Mouse (Mus musculus): Measurements from ENCODE around the gene Adamts20.
"Not testable (repeated sequence)": the region's sequence is repeated elsewhere in the genome, so short reads cannot be mapped to it uniquely, and the experiment has no call there.

Gene Adamts20

DNA sequence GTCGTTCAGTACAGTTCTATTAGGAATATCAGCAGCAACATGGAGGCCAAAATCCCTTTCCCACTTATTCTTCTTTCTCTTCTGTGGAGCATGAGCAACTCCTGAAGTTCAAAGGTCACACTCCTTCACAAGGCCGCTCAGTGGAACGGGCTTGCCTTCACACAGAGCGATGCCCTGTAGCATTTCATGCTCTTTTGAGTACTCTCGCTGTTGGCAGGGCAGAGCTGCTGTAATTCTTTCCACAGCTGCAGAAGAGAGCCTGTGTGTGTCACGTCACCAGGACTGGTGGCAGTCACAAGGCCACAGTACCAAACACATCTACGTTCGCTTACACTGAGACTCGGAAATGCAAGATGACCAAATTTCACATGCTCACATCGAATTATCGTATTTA is 21.2 kb downstream of the Adamts20 start:
- DNase-seq, result no peak

DNA sequence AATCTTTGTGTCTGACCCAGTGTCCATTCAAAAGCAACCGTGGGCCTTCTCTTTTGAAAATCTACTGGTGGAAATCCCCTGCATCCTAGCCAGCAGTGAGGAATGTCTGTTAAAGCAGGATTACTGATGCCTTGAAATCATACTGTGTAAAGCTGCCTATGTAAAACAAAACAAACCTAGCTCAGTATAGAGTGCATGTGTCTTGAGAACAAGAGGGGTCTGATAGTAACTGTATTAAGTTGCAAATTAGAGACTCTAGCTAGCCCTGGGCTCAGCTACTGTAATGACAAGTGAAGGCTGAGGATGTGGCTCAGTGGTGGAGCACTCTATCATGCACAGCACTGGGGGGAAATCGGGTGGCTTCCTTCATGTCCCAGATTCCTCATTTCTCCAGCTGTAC is 22.2 kb downstream of the Adamts20 start:
- DNase-seq, result no peak

DNA sequence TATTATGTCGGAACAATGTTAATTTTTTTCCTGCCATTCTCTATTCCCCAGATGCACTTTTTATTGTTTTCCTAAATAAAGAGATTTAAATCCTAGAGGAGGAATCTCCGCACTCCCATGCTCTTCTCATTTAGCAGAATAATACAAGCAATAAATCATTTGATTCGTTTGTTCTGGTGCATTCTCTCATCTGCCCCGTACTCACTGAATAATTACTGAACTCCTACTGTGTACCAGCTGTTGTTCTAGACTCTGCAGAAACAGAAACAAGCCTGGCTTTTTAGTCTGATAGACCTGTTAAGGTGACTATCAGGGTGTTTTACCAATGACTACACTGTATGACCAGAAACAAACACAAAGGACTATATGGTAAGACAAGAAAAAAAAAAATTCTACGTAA is 29.7 kb downstream of the Adamts20 start:
- DNase-seq, result no peak

DNA sequence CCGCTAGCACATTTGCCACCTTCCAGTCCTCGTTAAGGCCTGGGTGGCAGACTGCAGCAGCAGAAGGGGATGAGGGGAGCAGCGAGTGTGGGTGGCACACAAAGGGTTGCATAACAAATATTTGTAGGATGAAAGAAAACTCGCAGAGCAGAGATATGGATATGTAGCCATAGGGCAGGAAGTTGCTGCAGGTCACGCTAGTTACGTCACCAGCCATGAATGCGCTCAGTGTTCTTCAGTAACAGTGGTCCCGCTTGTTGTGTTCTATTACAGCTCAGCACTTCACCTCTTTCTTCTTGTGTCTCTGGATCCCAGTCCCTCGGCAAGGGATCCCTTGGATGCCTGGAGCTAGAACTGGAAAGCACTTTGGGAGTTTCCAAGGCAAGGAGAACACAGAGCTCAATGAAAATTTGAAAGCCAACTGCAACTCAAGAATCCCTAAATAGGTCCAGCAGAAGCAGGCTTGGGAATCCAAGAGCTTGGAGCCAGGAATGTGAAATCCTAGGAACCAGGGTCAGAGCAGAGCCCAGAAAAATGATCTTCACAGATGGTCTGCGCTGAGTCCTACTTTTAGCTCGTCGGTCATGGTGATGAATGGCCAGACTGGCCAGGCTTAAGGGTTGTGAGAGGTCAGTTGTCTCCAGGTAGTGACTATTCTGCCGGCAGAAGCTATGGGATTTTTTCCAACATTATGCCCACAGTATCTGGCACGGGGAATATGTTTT is 34.4 kb downstream of the Adamts20 start:
- no peak for DNase-seq

DNA sequence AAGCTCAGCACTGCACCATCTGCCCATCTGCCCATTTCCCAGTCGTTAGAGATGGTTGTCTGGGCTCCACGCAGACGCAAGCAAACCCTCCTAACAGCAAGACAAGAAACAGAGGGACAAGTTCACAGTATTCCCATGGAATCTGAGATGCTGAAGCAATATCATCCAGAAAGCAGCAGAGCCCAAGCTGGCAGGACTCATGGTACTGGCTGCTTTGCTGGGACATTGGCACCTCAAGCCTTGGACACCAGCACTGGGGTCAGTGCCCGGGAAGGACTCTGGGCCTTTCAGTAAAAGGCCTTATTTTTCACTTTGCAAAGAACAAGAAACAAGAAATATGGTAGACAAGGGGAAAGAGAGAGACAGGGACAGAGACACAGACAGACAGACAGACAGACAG is 36.5 kb downstream of the Adamts20 start:
- DNase-seq, result no peak

DNA sequence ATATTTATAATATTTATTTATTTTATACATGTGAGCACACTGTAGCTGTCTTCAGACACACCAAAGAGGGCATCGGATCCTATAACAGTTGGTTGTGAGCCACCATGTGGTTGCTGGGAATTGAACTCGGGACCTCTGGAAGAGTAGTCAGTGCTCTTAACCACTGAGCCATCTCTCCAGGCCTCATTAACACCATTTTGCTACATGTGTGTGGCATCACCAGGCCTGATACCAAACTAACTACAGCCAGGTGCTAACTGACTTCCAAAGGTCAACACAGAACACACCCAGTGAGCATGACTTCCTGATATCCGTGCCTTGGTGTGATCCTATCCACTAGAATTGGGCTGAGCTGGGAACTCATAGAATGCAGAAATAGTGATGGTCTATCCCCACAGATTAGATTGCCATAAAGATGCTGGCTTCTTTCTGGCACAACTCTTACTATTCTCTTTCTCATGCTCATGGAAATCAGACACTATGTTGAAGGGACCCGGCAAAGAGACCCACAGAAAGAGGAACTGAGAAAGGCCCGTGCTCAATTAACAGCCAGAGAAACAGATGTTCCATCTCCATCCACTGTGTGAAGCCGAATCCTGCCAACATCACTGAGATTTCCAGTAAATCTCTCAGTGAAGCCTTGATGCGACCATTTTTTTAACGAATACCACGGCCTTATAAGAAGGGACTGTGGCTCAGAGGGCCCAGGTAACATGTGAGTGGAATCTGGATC is 37.6 kb downstream of the Adamts20 start:
- no peak for DNase-seq

DNA sequence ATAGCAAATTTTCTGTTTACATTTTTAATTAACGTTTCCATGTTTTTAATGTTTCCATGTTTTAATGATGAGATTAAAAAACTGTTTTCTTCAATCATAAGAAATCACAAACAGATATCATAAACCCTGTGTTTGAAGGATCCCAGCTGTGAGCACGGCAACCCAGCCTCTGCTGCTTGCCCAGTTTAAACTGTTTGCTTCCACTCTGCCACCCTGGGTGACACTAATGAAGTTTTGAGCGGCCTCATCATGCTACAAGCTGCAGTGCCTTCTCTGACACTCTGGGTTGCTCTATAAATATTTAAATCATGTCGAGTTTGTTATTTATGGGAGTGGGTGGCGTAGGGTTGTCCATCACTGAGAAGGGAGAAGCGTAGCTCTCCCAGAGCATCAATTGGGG is 44.7 kb downstream of the Adamts20 start:
- no peak for DNase-seq

DNA sequence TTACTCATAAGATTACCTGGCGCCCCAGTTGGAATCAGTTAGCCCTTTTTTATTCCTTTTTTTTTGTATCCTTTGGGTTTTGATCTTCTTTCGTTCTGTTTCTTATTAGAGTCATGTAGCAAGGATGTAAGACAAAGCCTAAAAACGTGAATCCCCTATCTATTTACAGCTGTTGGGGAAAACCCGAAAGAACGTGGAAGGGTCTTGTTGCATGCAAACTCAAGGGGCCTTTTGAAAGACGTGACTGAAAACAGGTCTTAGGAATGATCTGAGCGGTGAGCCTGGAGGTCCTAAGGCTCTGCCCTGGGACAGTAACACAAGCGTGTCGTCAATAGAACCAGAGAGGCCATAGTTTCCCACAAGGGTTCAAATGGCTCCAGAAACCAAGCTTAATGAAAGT is 46.1 kb downstream of the Adamts20 start:
- DNase-seq, result no peak

DNA sequence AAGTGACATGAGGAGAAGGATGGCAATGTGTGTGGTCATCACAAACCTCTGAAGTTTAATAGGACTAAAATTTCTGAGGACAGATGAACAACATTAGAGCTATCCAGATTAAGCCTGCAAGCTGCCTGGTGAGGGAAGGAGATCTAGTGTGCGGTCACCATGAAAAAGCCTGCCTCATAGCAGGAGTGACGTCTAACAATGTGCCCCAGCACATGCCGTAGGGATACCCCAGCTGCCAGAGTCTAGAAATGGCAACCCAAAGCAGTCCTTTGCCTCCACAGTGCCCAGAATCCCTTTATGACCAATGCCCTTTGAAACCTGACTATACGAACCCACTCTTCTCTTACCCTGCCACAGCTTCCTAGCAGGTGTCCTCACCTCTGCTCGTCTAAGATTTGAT is 46.8 kb downstream of the Adamts20 start:
- no peak for DNase-seq

DNA sequence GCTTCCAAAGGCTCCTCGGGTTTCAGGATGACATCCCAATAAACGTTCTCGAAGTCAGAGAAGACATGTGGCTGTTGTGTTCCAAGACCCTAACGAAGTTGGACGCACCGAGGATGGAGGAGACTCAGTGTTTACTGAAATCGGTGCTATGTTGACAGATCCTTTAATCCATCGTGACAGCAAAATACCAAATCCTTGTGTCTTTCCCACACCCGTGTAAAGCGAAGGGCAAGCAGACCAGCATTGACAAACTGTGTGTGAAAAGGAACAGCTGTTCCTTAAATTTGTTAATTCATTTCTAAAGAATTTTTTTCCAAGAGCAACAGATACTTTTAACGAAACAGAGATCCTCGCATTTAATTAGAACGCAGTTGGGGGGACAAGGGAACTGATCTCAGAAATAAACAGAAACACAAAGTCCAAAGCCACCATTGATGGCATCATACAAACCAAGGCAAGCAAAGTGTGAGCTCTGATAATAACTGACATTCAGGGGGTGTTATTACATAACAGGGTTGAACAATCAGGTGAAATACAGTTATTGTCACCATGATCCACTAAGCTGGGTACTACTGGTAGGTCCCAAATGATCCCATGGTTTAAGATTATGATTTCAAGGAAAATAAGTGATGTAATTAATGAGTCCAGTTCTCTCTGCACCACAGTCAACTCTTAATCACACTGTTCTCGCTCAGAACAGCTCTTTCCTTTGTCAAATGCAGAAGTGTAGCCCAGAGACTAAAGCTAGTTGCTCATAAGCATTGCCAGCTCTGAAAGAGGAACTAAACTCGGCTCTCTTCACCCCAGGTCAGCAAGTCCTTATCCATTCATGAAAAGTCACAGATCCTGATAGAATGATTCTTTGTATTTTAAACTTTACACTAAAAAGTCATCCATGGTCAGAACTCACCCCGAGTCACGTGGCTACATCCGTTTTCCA is 47.7 kb downstream of the Adamts20 start:
- DNase-seq, result no peak

DNA sequence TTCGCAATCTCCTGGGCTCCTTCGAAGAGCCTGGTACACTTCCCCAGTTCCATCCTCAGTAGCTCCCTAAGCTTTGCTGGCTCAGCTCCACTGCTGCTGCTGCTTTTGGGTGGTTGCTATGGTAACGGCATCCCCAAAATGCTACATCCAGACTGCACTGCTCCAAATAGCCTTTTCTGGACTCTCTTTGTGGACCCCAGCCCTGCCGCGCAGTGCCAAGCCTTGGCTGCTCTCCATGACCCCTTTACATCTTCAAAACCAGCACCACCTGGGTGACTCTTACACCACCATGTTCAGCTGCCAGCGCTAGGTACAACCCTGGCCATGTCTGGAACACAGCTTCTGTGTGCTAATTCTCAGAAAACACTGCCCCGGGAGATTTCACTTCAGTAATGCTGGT is 55.4 kb downstream of the Adamts20 start:
- DNase-seq, result no peak

DNA sequence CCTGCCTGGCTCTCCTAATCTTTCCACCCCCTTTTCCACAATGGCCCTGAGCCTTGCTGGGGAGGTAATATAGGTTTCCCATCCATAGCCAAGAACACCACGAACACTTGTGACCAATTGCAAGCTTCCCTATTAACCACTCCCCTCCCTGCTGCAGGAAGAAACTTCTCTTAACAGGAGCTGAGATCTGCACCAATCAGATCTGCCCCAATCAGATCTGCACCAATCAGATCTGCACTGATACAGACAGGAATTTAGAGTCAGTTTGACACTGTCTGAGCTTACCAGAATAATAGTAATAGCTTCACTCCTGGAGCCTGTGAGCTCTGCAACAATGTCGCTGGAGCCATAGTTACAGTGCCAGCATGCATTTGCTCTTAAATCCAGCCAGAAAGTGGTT is 58.9 kb downstream of the Adamts20 start:
- DNase-seq, result no peak

DNA sequence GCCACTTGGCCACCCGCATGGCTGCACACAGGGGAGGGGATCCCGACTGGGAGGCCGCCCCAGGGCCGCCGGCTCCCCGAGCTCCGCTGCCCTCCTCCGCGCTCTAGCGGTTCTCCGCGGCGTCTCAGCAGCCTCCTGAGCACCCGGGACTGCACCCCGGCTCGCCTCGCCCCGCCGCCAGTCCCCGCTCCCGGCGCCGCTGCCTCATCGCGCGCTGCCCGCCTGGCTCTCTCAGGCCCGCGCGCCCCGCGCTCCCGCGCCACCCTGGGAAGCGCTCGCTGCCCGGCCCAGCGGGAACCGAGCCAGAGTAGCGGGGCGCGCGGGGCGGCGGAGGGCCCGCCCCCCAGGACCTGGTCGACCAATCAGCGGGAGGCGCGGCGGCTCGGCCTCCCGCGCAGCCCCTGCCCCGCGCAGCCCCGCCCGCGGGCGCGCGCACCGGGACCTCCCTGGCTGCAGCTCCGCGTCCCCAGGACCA is 61.1 kb downstream of the Adamts20 start:
- DNase-seq, result peak; percentile 6

DNA sequence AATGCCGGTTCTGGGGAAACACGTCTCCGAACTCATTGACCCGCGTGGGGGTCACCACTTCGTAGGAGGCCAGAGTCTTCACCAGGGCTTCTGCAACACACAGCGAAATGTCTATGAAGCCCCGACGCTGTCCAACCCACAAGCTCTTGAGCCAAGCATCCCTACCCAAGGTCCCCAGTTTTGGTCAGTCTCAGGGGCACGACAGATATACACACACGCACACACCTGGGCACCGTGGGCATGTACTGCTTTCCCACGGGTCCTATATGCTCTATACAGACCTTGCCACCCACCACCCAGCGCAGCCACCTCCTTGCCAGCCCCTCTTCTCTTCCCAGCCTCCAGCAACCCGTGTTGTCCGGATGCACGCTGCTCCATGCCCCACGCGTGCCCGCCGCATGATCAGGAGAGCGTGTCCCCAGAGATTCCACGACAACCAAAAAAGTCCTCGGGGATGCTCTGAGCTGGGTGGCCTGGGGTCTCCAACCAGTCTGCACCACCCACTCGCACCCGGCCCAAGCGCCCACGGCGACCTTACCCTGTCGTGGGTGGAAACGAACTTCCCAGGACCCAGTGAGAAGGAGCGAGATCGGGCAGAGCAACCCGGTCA is 61.7 kb downstream of the Adamts20 start:
- DNase-seq, result no peak

DNA sequence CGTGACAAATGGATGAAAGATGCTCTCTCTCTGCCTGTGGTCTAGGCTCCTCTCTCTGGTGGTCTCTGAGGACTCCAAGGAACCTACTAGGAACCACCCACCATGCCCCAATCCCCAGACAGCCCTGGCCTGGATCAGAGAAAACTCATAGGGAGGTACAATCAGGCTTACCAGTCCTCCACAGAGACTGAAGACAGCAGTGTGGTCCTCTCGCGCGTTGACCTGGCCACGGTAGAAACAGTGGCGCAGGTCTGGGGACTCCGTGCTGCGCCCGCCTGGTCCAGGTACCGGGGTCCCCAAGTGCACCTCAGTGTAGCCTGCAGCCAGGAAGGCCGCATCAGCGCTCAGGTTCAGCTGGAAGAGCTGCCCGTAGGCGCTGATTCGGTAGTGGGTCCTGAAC is 62.2 kb downstream of the Adamts20 start:
- no peak for DNase-seq

DNA sequence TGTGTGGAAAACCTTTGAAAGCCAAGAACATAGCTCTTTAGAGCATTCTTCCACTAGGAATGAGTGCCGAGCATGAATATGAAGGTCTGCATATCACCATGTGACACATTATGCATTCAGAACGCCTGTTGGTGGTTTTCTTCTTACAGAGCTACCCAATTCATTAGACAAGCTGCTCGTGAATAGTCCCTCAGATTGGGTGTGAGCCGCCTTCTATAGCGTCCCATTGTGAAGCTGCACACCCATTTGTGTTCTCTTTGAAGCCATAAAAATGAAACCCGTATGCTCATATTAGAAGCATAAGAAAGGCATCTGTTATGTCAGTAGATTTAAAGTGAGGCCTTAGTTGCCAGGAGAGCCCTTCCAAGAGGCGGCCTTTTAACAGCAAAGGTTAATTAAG is 72.5 kb downstream of the Adamts20 start:
- DNase-seq, result no peak

DNA sequence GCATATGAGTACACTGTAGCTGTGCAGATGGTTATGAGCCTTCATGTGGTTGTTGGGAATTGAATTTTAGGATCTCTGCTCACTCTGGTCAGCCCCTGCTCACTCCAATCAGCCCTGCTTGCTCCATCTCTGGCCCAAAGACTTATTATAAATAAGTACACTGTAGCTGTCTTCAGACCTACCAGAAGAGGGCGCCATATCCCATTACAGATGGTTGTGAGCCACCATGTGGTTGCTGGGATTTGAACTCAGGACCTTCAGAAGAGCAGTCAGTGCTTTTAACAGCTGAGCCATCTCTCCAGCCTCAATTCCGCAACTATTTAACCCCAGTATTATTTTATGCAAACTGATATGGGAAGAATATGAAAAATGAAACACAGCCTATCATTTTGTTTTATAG is 75.1 kb downstream of the Adamts20 start:
- not testable (repeated sequence) for DNase-seq

DNA sequence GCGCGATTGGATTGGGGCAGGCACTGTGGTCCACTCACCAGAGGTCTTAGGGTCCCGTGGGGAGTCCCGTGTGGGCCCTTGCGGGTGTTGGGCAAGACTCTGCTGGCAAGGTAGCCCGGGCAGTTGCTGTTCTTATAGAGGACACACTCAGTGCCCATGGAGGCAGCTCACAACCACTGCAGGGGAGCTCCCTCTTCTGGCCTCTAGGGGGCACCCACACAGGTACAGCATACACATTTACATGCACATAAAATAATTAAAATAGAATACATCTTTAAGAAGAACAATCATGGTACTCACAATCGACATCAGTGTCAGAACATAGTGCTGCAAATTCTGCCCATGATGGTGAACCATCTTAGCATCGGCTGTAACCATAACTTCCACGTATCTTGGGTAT is 85.8 kb downstream of the Adamts20 start:
- DNase-seq, result peak; percentile 19

DNA sequence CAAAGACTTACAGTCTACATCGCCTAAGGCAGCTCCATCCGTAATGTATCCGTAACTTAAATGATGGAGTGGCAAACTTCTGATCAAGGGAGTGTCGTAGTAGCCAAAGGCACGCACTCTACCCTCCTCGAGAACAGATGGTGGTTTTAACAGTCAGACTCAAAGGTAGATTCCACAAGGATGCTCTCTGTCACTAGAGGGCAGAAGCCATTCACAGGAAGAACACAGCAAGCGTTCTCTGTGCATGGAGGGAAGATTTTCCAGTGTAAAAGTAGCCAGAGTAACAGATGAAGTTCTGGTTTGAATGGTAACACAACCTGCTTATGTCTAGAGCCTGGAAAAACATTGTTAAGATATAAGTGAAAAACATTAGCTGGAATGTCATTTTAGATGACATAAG is 92.7 kb downstream of the Adamts20 start:
- DNase-seq, result no peak

DNA sequence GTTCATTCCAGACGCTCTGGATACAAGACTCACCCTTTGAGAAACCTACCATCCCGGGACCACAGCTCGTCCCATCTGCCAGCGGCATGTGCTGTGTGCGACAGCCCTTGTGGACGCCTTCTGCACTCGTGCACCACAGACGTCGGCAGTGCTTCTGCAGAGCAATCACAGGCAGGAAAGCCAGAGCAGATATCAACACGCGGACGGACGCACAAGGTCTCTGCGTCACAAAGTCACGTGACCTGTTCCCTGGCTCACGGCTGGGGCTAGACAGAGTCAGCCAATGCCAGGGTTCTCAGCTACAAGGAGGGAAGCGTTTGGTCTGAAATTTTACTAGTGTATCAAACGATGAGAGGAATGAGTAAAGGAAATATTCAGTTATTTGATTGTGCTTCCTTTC is 116.2 kb downstream of the Adamts20 start:
- DNase-seq, result no peak

DNA sequence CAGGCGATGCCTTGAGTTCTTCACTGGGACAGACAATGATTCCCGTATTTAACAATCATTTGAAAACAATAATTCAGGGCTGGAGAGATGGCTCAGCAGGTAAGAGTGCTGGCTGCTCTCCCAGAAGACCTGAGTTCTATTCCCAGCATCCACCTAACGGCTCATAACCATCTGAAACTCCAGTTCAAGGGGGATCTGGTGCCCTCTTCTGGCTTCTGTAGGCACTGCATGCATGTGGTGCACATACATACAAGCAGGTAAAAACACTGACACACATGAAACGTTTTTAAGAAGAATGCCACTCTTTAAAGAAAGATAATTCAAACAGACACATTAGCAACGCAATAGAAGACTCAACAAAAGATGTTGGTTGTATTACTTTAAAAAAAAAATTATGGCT is 120.9 kb downstream of the Adamts20 start:
- no peak for DNase-seq

DNA sequence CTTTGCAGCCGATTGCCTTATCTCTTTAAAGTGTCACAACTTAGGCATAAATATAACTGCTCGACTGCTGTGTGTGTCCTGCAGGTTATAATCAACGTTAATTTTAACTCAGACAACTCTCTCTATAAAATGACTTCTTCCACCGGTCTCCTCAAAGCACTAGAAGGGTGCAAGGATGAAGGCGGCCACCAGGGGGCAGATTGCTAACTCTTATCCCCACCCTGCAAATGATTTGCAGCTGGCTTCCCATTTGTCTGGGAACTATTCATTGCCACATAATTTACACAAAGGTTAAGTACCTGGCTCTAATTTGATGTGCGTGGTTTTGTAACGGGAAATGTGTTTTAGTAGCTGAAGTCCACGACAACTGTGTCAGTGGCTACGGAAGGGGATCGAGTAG is 122.9 kb downstream of the Adamts20 start:
- DNase-seq, result peak; percentile 84

DNA sequence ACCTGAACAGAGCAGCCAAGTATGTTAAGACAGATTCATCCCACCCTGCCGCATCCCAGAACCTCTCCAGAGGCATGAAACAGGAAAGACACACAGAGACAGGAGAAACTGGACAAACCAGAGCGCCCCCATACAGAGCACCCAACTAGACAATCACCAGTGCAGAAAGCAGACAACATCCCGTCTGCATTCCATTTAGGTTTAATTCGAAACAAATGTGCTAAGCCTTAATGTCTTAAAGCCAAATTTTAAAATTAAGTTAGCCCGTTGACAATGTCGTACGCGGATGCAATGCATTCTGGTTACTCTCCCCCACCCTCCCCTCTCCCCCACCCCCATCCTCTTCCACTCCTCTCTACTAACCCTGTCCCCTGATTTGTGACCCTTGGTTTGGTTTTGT is 126.2 kb downstream of the Adamts20 start:
- no peak for DNase-seq

Measured in lung, postnatal 36 days (tissue).